Mouse (Mus musculus): ENCODE data around the gene Smurf1. TPM values are rescaled to one million over a fixed set of nuclear protein-coding genes. Genes with fewer than 3 reads are reported as not detected.

Smurf1 gene
- polyA plus RNA-seq, 1 experiment: 1.3 TPM

GRCm38 (mm10) chr5:144872326-144872725, 93.3 kb downstream of the Smurf1 start:
- TF ChIP-seq GATA1 (IDR thresholded peaks at IDR 0.05; ENCODE audit: low read length): no peak

GRCm38 (mm10) chr5:144871775-144872174, 93.9 kb downstream of the Smurf1 start:
- TF ChIP-seq GATA1 (IDR thresholded peaks at IDR 0.05; ENCODE audit: low read length): no peak

- TF ChIP-seq GATA1 (IDR thresholded peaks at IDR 0.05; ENCODE audit: low read length): no peak
These were observed 94.9 kb downstream of the Smurf1 start for GRCm38 (mm10) chr5:144870782-144871181.

GRCm38 (mm10) chr5:144869466-144869865, 96.2 kb downstream of the Smurf1 start:
- TF ChIP-seq GATA1 (IDR thresholded peaks at IDR 0.05; ENCODE audit: low read length): no peak

GRCm38 (mm10) chr5:144866923-144867322, 98.7 kb downstream of the Smurf1 start:
- no peak for TF ChIP-seq GATA1 (IDR thresholded peaks at IDR 0.05; ENCODE audit: low read length)

- no peak for TF ChIP-seq GATA1 (IDR thresholded peaks at IDR 0.05; ENCODE audit: low read length)
These were observed 104.7 kb downstream of the Smurf1 start for GRCm38 (mm10) chr5:144860913-144861312.

GRCm38 (mm10) chr5:144859284-144859683, 106.4 kb downstream of the Smurf1 start:
- TF ChIP-seq GATA1 (IDR thresholded peaks at IDR 0.05; ENCODE audit: low read length): no peak

GRCm38 (mm10) chr5:144858527-144858926, 107.1 kb downstream of the Smurf1 start:
- no peak for TF ChIP-seq GATA1 (IDR thresholded peaks at IDR 0.05; ENCODE audit: low read length)

GRCm38 (mm10) chr5:144855936-144856335, 109.7 kb downstream of the Smurf1 start:
- no peak for TF ChIP-seq GATA1 (IDR thresholded peaks at IDR 0.05; ENCODE audit: low read length)

- TF ChIP-seq GATA1 (IDR thresholded peaks at IDR 0.05; ENCODE audit: low read length): no peak
These were observed 111.7 kb downstream of the Smurf1 start for GRCm38 (mm10) chr5:144853931-144854330.

- TF ChIP-seq GATA1 (IDR thresholded peaks at IDR 0.05; ENCODE audit: low read length): no peak
These were observed 113.8 kb downstream of the Smurf1 start for GRCm38 (mm10) chr5:144851820-144852219.

- TF ChIP-seq GATA1 (IDR thresholded peaks at IDR 0.05; ENCODE audit: low read length): no peak
These were observed 115.7 kb downstream of the Smurf1 start for GRCm38 (mm10) chr5:144849932-144850331.

- TF ChIP-seq GATA1 (IDR thresholded peaks at IDR 0.05; ENCODE audit: low read length): no peak
These were observed 116.9 kb downstream of the Smurf1 start for GRCm38 (mm10) chr5:144848735-144849134.

- no peak for TF ChIP-seq GATA1 (IDR thresholded peaks at IDR 0.05; ENCODE audit: low read length)
These were observed 120.3 kb downstream of the Smurf1 start for GRCm38 (mm10) chr5:144845352-144845751.

- TF ChIP-seq GATA1 (IDR thresholded peaks at IDR 0.05; ENCODE audit: low read length): no peak
These were observed 129.5 kb downstream of the Smurf1 start for GRCm38 (mm10) chr5:144836100-144836499.

- no peak for TF ChIP-seq GATA1 (IDR thresholded peaks at IDR 0.05; ENCODE audit: low read length)
These were observed 133.7 kb downstream of the Smurf1 start for GRCm38 (mm10) chr5:144831840-144832469.

- TF ChIP-seq GATA1 (IDR thresholded peaks at IDR 0.05; ENCODE audit: low read length): no peak
These were observed 136.0 kb downstream of the Smurf1 start for GRCm38 (mm10) chr5:144829631-144830030.

Measured in G1E-ER4 (cell line).